Mouse (Mus musculus) R1 (cell line): ENCODE measurements at regions not wholly inside any gene's neighbourhood (a gene's known extent, or its start where the extent isn't known, plus 50 kb on each side); places are given as distances from the start of the nearest gene placed in this dataset.

Experiments used
- DNase-seq: peaks from one replicate; pipeline ENCODE4 v3.0.0-alpha.2; 2018; ENCODE audit warnings: low read depth, low spot score

- DNase-seq, result no peak
Observed at GRCm38 (mm10) chr5:39557376-39558001, 197.8 kb downstream of the Hs3st1 start.

- DNase-seq, result no peak
Observed at GRCm38 (mm10) chr5:39537044-39537443, 218.2 kb downstream of the Hs3st1 start.

- DNase-seq, result no peak
Observed at GRCm38 (mm10) chr5:39536351-39536750, 218.9 kb downstream of the Hs3st1 start.

DNA sequence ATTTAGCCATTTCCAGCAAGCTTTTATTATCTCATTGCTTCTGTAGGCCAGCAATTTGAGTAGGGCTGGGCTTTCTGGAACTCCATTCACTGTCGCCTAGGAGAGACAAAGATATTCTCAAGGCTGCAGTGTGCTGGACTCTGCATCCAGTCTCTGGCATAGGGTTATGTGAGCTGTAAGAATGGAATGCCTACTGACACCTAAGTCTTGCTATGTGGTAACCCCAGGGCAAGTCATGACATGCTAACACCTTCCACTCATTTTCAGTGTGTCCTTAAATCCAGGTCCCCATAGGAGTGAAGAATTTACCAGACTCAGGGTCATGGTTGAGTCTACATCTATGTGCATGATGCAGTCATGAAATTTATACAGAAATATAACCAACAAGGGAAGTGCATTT, 245.0 kb downstream of the Hs3st1 start:
- no peak for DNase-seq

GRCm38 (mm10) chr5:39482756-39483155, 272.5 kb downstream of the Hs3st1 start:
- no peak for DNase-seq

GRCm38 (mm10) chr5:39458116-39458525, 297.2 kb downstream of the Hs3st1 start:
- no peak for DNase-seq

- no peak for DNase-seq
Observed at GRCm38 (mm10) chr5:39453706-39454105, 301.6 kb downstream of the Hs3st1 start.

DNA sequence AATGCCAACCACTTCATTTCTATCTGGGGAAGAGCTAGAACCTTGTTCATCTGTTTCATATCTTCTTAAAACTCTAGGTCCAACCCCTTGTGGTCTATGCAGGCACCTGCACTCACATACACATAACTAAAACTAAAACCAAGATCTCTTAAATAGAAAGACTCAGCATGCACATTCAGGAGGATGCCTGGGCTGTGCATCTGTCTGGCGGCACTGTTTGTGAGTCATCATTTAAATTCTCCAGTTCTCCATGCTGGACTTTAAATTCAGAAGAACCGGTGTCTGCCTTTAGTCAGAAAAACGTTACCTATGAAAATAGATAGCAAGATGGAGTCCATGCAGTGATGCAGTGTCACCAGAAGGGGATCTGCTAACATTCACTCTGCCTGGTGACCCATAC, 314.5 kb downstream of the Hs3st1 start:
- no peak for DNase-seq

- DNase-seq, result no peak
Observed at GRCm38 (mm10) chr5:39437463-39438201, 317.6 kb downstream of the Hs3st1 start.

DNA sequence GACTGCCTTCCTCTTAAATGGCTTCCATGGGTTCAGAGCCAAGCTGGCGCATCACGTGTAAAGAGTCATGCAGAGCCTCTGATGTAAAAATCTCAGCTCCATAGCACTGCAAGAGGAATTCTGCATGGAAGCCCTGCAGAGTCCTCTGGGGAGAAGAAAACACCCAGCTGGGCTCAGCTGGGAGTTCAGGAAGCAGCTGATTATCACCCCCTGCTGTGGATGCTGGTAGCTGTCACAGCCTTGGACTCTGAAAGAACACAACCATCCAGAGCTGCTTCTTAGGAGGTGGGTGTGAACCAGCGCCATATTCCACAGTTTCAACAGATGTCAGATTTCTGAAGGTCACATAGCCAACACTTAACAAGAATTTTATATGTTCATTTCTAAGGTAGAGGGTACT, 329.2 kb downstream of the Hs3st1 start:
- DNase-seq, result peak; percentile 14

- DNase-seq, result no peak
Observed at GRCm38 (mm10) chr5:39423720-39424119, 331.6 kb downstream of the Hs3st1 start.

DNA sequence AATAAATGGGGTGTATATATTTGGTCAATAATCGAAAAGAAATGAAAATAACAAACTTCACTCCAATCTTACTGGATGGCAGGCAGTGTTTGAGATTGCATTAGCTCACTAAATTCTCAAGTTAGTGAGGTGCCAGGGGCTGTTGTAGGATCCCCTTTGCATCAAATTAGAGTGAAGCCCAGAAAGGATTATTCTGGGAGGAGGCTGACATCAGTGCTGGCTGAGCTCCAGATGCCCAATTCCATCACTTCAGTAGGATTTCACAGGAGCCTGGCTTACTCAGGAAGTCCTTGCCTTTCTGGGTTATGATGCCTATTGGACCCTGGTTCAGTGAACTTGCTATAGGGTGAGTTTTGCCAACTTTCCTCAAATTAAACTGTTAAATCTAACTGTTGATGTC, 336.5 kb downstream of the Hs3st1 start:
- no peak for DNase-seq

- DNase-seq, result no peak
Observed at GRCm38 (mm10) chr5:39417845-39418154, 337.5 kb downstream of the Hs3st1 start.

GRCm38 (mm10) chr5:39417121-39417844, 338.0 kb downstream of the Hs3st1 start:
- DNase-seq, result no peak

DNA sequence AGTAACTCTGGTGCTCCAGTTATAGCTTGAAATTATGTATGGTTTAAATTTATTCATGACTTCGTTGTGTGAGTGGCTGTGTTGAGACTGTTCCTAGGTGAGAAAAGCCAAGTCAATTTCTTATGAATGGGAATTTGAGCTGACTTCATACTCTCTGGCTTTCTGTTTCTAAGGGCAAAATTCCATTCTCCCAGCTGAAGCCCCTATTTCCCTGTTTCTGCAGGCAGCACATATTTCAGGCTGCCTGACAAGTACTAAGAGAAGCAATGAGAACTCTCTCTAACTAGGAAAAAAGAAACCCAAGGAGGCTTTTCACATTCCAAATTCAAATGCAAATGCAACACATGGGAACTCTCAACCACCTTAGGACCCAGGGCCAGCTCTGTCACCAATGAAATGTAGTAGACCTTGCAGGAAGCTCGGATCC, 338.7 kb downstream of the Hs3st1 start:
- peak; percentile 3 for DNase-seq

GRCm38 (mm10) chr5:39412756-39413155, 342.5 kb downstream of the Hs3st1 start:
- no peak for DNase-seq

DNA sequence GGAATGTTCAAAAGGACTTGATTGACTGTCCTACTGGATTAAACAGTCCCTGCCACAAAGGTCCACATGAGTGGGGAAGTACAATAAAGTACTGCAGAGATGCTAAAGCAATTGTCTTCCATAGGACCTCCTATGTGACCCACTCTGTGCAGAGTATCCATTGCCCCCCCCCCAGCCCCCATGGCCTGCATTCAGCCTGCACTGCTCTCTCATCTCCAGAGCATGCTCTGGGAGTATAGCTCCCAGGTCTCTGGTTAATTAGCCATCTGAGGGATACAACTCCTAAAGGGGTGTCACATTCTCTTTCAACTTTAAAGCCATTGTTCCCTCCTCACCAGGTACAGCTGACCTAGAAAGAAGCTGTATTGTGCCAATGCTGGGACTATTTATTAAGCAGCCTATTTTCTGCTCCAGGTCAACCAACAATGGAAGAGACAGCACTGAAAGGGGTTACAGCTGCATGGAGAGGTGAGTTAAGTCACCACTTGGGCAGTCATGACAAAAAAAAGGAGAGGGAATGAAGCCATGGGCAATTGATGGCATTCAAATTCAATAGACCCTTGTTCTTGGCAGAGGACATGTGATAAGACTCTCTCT, 364.8 kb downstream of the Hs3st1 start:
- DNase-seq, result no peak

DNA sequence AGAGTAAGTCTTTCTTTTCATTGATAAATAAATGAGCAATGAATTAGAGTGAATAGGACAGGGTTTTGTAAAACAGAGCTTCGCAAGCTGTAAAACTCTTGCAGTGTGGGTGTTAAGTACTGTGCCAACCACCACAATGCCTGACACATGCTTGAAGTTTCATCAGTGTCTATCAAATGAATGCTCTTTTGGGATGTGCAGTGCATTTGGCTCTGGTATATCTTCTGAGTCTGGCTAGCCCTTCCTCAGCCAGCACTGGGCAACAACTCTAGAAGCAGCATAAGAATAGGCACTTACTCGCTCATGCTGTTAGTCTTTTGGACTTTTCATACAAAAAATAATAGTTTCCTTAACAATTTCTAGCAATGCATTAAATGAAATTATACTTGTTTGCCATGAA, 370.9 kb downstream of the Hs3st1 start:
- DNase-seq, result no peak

- DNase-seq, result no peak
Observed at GRCm38 (mm10) chr5:39374199-39374598, 381.1 kb downstream of the Hs3st1 start.

- no peak for DNase-seq
Observed at GRCm38 (mm10) chr5:39348680-39349079, 406.6 kb downstream of the Hs3st1 start.

DNA sequence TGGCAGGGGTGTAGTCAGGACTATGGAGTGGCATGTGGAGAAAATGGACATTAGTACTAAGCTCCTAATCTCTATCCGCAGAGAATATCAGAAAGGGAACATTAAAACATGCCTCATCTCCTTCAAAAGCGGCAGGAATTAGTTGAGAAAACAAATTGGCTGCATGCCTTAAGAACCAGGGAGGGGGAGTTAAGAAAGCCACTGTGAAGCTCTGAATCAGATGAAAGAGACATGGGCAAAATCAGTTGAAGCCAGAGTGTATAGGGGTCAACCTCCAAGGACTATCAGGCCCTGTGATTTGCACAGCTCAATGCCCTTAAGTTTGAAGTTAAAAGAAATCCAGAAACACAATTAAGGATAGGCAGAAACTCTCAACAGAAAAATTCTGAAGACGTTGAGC, 408.3 kb downstream of the Hs3st1 start:
- DNase-seq, result no peak

- no peak for DNase-seq
Observed at GRCm38 (mm10) chr5:39337917-39338316, 417.4 kb downstream of the Hs3st1 start.
